Mouse (Mus musculus) lung, postnatal 0 days (tissue): ENCODE measurements around the gene Arhgap31.

Source experiments
- CTCF ChIP-seq: IDR thresholded peaks from 2 replicates; pipeline ENCODE4 v1.5.1; 2016; ENCODE audit warnings: antibody characterized with exemption, mild to moderate bottlenecking
- EP300 ChIP-seq: IDR thresholded peaks from 2 replicates; pipeline ENCODE4 v1.6.1; 2016; ENCODE audit warnings: antibody characterized with exemption, mild to moderate bottlenecking, control low read depth

DNA sequence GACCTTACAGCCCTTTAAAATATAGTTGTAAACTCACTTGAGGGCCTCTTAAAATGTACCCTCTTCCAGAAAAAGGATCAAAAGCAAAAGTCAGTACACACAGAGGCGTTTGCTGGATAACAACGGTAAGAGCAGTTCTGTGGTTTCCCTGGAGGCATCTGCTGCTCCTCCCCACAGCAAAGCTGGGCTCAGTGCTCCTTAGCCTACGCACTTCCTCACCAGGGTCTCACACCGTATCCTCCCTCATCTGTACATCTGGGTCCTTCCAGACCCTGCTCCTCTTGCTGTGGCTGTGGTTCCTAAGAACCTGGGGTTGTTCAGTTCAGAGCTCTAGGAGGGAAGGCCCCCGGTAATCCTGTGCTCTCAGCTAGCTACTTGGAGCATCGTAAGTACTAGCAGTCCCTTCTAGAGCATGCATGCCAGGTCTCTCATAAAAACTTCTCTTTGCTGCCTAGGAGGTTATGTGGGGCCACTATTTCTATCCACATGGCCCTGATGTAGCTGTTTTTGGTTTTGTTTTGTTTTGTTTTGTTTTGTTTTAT lies 47.8 kb upstream of the Arhgap31 start:
- TF ChIP-seq CTCF (no peak), EP300 (no peak)
